Mouse (Mus musculus): Measurements from ENCODE around the gene Rnft2. TPM values are rescaled to one million over a fixed set of nuclear protein-coding genes. Genes with fewer than 3 reads are reported as not detected.

The Rnft2 gene
- polyA plus RNA-seq (2015; fragmentation: Illumina TruSeq; extraction: RNeasy Lipid Tissue Mini Kit (QIAGEN cat#74804); ENCODE audit: low read depth, low replicate concordance) = 59.8 TPM

GRCm38 (mm10) chr5:118244606-118245443 is at the start of gene Rnft2, which contains the start of gene 2410131K14Rik:
Gene Rnft2 (minus strand): TSS chr5:118245116.
Gene 2410131K14Rik (plus strand): TSS chr5:118245227.

DNA sequence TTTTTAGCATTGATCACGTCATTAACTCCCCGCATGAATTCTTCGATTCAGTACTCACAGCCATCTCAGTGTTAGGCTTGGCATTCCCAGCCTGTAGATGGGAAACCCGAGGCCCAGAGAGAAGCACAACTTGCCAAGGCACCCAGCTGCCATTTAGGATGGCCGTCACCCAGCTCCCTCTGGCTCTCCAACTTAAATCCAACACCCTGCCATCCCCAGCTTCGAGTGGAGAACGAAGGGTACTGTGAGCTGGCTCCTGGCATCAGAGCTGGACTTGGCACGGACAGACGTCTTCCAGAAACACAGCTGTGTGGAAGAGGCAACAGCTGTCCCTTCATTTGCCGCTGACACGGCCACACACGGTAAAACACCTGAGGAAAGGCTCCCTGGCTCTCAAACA is 80.3 kb downstream of the Rnft2 start, which contains the start of gene Hrk:
TSS of gene Hrk (plus strand) at position 68 of the 400 bp plus-strand sequence.

GRCm38 (mm10) chr5:118154839-118155564 is 89.9 kb downstream of the Rnft2 start, which contains the start of gene Fbxw8:
Gene Fbxw8 (minus strand): TSS chr5:118155464.

Other genes starting within 250 kb of the Rnft2 start
- gene Tesc, start 217.4 kb downstream of the Rnft2 start, polyA plus RNA-seq (2015; fragmentation: Illumina TruSeq; extraction: RNeasy Lipid Tissue Mini Kit (QIAGEN cat#74804); ENCODE audit: low read depth, low replicate concordance) = 104 TPM
- gene Fbxw8, start 89.7 kb downstream of the Rnft2 start, polyA plus RNA-seq (2015; fragmentation: Illumina TruSeq; extraction: RNeasy Lipid Tissue Mini Kit (QIAGEN cat#74804); ENCODE audit: low read depth, low replicate concordance) = 20.7 TPM
- gene Hrk, start 80.5 kb downstream of the Rnft2 start, polyA plus RNA-seq (2015; fragmentation: Illumina TruSeq; extraction: RNeasy Lipid Tissue Mini Kit (QIAGEN cat#74804); ENCODE audit: low read depth, low replicate concordance) = 15.1 TPM
- 13.8 TPM for gene 2410131K14Rik, start 111 bp upstream of the Rnft2 start, polyA plus RNA-seq (2015; fragmentation: Illumina TruSeq; extraction: RNeasy Lipid Tissue Mini Kit (QIAGEN cat#74804); ENCODE audit: low read depth, low replicate concordance)